Mouse (Mus musculus): Measurements from ENCODE around the gene Prickle4. TPM values are rescaled to one million over a fixed set of nuclear protein-coding genes. Genes with fewer than 3 reads are reported as not detected.

Gene Prickle4
- polyA plus RNA-seq, 1 experiment from 2014 or later, result not detected

GRCm38 (mm10) chr17:47646683-47647082 is 47.9 kb downstream of the Prickle4 start:
- no peak overlapping the region for H3K27ac ChIP-seq
- no peak overlapping the region for H3K4me3 ChIP-seq
- WGBS, result 79% methylated on average over 1 of the region's 1 CpGs
- no peaks in the 10 kb centered on the region for H3K9me3 ChIP-seq
- no peaks in the 10 kb centered on the region for H3K36me3 ChIP-seq
- no peaks in the 10 kb centered on the region for H3K4me1 ChIP-seq
- DNase-seq (ENCODE audit: low spot score), result peak; percentile 82
- no peaks in the 10 kb centered on the region for H3K27me3 ChIP-seq (ENCODE audit: insufficient read depth, poor library complexity, severe bottlenecking)

- Histone ChIP-seq H3K4me3 (no peak overlapping the region), H3K9me3 (no peaks in the 10 kb centered on the region), H3K27ac (no peak overlapping the region), H3K4me1 (no peaks in the 10 kb centered on the region), H3K36me3 (no peaks in the 10 kb centered on the region), H3K27me3 (ENCODE audit: insufficient read depth, poor library complexity, severe bottlenecking) (no peaks in the 10 kb centered on the region)
- WGBS, result 74% methylated on average over 2 of the region's 2 CpGs
- peak; percentile 27 for DNase-seq (ENCODE audit: low spot score)
Observed at GRCm38 (mm10) chr17:47642992-47643391, 51.5 kb downstream of the Prickle4 start.

Other genes with a start within 250 kb of the Prickle4 start
- 23.0 and 28.5 TPM in 2 replicates for gene Taf8, start 192.4 kb downstream of the Prickle4 start, polyA plus RNA-seq (2016; fragmentation: Nextera tagmentation; extraction: Ambion mirVana)
- 552 and 644 TPM in 2 replicates for gene Ccnd3, start 189.7 kb downstream of the Prickle4 start, polyA plus RNA-seq (2016; fragmentation: Nextera tagmentation; extraction: Ambion mirVana)
- gene Bysl, start 83.2 kb downstream of the Prickle4 start, polyA plus RNA-seq (2016; fragmentation: Nextera tagmentation; extraction: Ambion mirVana), result 37.0 and 43.0 TPM in 2 replicates
- gene Med20, start 83.2 kb downstream of the Prickle4 start, polyA plus RNA-seq (2016; fragmentation: Nextera tagmentation; extraction: Ambion mirVana), result 36.5 and 42.8 TPM in 2 replicates
- 1.6 and 2.1 TPM in 2 replicates for gene Gm20517, start 83.1 kb downstream of the Prickle4 start, polyA plus RNA-seq (2016; fragmentation: Nextera tagmentation; extraction: Ambion mirVana)
- gene Usp49, start 64.0 kb downstream of the Prickle4 start, polyA plus RNA-seq (2016; fragmentation: Nextera tagmentation; extraction: Ambion mirVana), result 3.2 and 4.5 TPM in 2 replicates
- 320 and 356 TPM in 2 replicates for gene Tomm6, start 6.3 kb downstream of the Prickle4 start, polyA plus RNA-seq (2016; fragmentation: Nextera tagmentation; extraction: Ambion mirVana)
- gene Frs3, start 5.7 kb downstream of the Prickle4 start, polyA plus RNA-seq (2016; fragmentation: Nextera tagmentation; extraction: Ambion mirVana), result 4.6 and 5.2 TPM in 2 replicates
- 0.14 and 0.16 TPM in 2 replicates for gene Gm21981, start 281 bp downstream of the Prickle4 start, polyA plus RNA-seq (2016; fragmentation: Nextera tagmentation; extraction: Ambion mirVana)
- gene Pgc, start 32.1 kb upstream of the Prickle4 start, polyA plus RNA-seq (2016; fragmentation: Nextera tagmentation; extraction: Ambion mirVana), result 0.49 and 0.67 TPM in 2 replicates
- 15.3 and 19.3 TPM in 2 replicates for gene Tfeb, start 42.3 kb upstream of the Prickle4 start, polyA plus RNA-seq (2016; fragmentation: Nextera tagmentation; extraction: Ambion mirVana)
- 15.3 and 17.7 TPM in 2 replicates for gene Mdfi, start 140.0 kb upstream of the Prickle4 start, polyA plus RNA-seq (2016; fragmentation: Nextera tagmentation; extraction: Ambion mirVana)
- gene Foxp4, start 229.9 kb upstream of the Prickle4 start, polyA plus RNA-seq (2016; fragmentation: Nextera tagmentation; extraction: Ambion mirVana), result 12.4 and 27.3 TPM in 2 replicates

Measured in heart, embryonic 10.5 days (tissue).